Mouse (Mus musculus) bone marrow macrophage, adult 2 months (primary cell): ENCODE results near the gene Dppa5a. TPM values are rescaled to one million over a fixed set of nuclear protein-coding genes. Genes with fewer than 3 reads are reported as not detected.

Experiments used
- H3K27ac ChIP-seq: 2 replicates; pipeline ENCODE4 v1.5.1; 2012; ENCODE audit warnings: low read depth, low read length; ENCODE audit not compliant: insufficient read depth
- H3K4me1 ChIP-seq: 2 replicates; pipeline ENCODE4 v1.6.1; 2012; ENCODE audit warnings: low read length; ENCODE audit not compliant: control insufficient read depth, insufficient read depth
- H3K4me3 ChIP-seq: 2 replicates; pipeline ENCODE4 v1.5.1; 2012; ENCODE audit warnings: mild to moderate bottlenecking, low read length, moderate library complexity; ENCODE audit not compliant: insufficient read depth
- CTCF ChIP-seq: IDR thresholded peaks from 2 replicates; pipeline ENCODE4 v1.5.1; 2012; ENCODE audit warnings: low read depth, mild to moderate bottlenecking, low read length, moderate library complexity
- POLR2A ChIP-seq: IDR thresholded peaks from 2 replicates; pipeline ENCODE4 v1.6.1; 2012; ENCODE audit warnings: mild to moderate bottlenecking, low read depth, low read length, borderline replicate concordance
- polyA plus RNA-seq: library from polyadenylated mRNA; stranded (reverse); fragments of >200 nt; gene quantifications from 2 replicates; pipeline ENCODE4 v1.2.4, GENCODE M21; 2012; ENCODE audit not compliant: missing spikeins, insufficient read depth, insufficient read length

Dppa5a gene
- polyA plus RNA-seq, 1 experiment = not detected

- Histone ChIP-seq H3K4me1 (no peaks in the 10 kb centered on the region), H3K27ac (no peak overlapping the region), H3K4me3 (no peak overlapping the region)
- no peak for TF ChIP-seq POLR2A
- TF ChIP-seq CTCF = peak; percentile 40; the same call in 1 of the 2 replicates
These were observed 17.9 kb upstream of the Dppa5a start for GRCm38 (mm10) chr9:78385893-78386292.

DNA sequence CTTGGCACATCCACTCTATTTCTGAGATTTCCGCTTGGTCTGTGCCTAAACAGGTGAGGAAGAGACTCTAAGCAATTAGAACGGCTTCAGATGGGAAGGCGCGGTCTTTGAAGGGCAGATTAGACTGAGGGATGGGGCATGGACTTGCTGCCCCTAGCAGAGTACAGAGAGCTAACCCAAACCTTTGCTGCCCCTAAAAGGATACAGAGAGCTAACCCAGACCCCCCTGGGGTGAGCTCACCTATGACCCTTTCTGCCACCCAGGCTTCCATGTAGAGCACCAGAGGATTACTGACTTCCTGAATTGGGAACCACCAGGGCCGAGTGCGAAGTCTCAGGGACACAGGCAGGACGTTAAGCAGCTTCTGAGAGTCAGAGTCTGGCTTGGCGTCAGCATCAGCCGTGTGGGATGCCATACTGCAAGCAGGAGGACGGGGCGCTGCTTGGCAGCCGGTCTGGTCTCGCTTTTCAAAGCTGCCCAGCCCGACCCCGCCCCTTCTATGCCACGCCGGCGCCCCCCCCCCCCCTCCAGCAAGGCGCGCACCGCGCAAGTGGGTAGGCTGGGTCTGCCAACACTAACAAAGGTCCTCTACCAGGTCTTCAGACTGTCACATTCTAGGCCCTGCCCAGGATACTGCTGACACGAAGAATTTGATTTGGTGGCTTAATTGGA lies 10.3 kb upstream of the Dppa5a start, which contains the start of gene Ooep:
Gene Ooep, minus strand, starts transcription at position 613 of the 673 bp plus-strand sequence.
- no peak for TF ChIP-seq CTCF
- TF ChIP-seq POLR2A = no peak
- no peak within 1 kb of the TSS for H3K27ac ChIP-seq
- H3K4me1 ChIP-seq = no peaks in the 10 kb centered on the region; the same call in 1 of the 2 replicates
- H3K4me3 ChIP-seq = peak within 1 kb of the TSS; percentile 19; the same call in 1 of the 2 replicates

GRCm38 (mm10) chr9:78377546-78377945 lies 9.6 kb upstream of the Dppa5a start:
- Histone ChIP-seq H3K4me3 (no peak overlapping the region), H3K27ac (no peak overlapping the region), H3K4me1 (no peaks in the 10 kb centered on the region; the same call in 1 of the 2 replicates)
- no peak for TF ChIP-seq CTCF
- no peak for TF ChIP-seq POLR2A

DNA sequence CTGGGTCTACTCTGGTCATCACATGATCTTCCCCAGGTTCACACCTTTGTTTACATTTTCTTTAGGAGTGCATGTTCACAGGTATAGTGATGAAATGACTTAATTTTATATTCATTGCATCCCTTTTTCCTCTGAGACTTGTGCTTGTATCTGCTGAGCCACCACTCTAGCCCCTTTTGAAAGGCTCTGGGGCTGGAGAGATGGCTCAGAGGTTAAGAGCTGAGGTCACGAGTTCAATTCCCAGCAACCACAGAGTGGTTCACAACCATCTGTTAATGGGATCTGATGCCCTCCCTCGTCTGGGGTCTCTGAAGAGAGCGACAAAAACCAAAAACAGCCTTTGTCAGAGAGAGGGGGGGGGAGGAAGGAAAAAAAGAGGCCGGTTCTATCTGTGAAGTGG lies 7.5 kb upstream of the Dppa5a start:
- Histone ChIP-seq H3K27ac (no peak overlapping the region), H3K4me3 (no peak overlapping the region), H3K4me1 (no peaks in the 10 kb centered on the region; the same call in 1 of the 2 replicates)
- TF ChIP-seq POLR2A = no peak
- TF ChIP-seq CTCF = no peak

GRCm38 (mm10) chr9:78374885-78375389 lies 7.0 kb upstream of the Dppa5a start:
- Histone ChIP-seq H3K27ac (no peak overlapping the region), H3K4me1 (no peaks in the 10 kb centered on the region; the same call in 1 of the 2 replicates), H3K4me3 (no peak overlapping the region)
- TF ChIP-seq CTCF = no peak
- TF ChIP-seq POLR2A = no peak

GRCm38 (mm10) chr9:78374397-78374796 lies 6.4 kb upstream of the Dppa5a start:
- Histone ChIP-seq H3K27ac (no peak overlapping the region), H3K4me1 (no peaks in the 10 kb centered on the region; the same call in 1 of the 2 replicates), H3K4me3 (no peak overlapping the region)
- TF ChIP-seq POLR2A (no peak), CTCF (no peak)

DNA sequence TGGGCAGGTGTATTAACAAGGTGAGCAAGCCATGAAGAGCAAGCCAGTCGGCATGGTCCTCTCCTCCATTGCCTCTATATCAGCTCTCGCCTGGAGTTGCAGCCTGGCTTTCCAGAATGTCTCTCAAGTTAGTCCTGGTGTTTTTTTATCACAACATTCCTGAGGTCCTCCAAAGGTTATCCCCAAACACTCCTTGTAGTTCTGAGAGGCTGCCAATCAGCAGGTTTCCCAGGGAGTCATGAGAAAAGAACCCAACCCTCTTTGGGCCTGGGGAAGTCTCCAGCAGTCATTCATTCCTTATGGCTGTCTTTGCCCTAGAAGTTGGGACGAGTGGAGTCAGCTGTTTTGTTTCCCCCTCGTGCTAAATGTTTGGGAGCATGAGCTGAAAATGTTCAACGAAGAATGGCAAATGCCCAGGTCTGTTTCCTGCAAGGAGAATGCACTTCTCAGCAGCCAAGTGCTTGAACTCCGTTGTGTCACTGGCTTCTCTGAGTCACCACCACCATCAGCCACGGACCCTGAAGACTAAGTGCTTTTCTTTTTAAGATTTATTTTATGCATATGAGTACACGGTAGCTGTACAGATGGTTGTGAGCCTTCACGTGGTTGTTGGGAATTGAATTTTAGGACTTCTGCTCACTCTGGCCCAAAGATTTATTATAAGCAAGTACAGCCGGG lies 5.0 kb upstream of the Dppa5a start:
- Histone ChIP-seq H3K27ac (no peak overlapping the region), H3K4me1 (no peaks in the 10 kb centered on the region; the same call in 1 of the 2 replicates), H3K4me3 (no peak overlapping the region)
- TF ChIP-seq CTCF (no peak), POLR2A (no peak)

- H3K27ac ChIP-seq = no peak overlapping the region
- no peaks in the 10 kb centered on the region for H3K4me1 ChIP-seq
- no peak overlapping the region for H3K4me3 ChIP-seq
- TF ChIP-seq CTCF (no peak), POLR2A (no peak)
These were observed 3.5 kb upstream of the Dppa5a start for GRCm38 (mm10) chr9:78371441-78371840.

- H3K27ac ChIP-seq = no peak overlapping the region
- H3K4me3 ChIP-seq = no peak overlapping the region
- no peaks in the 10 kb centered on the region for H3K4me1 ChIP-seq
- no peak for TF ChIP-seq CTCF
- no peak for TF ChIP-seq POLR2A
These were observed 1.8 kb upstream of the Dppa5a start for GRCm38 (mm10) chr9:78369786-78370185.

GRCm38 (mm10) chr9:78369349-78369748 lies 1.4 kb upstream of the Dppa5a start:
- Histone ChIP-seq H3K4me1 (no peaks in the 10 kb centered on the region), H3K4me3 (no peak overlapping the region), H3K27ac (no peak overlapping the region)
- TF ChIP-seq POLR2A = no peak
- no peak for TF ChIP-seq CTCF
